Mouse (Mus musculus) midbrain, embryonic 10.5 days (tissue): ENCODE measurements around the gene Tmprss11f. TPM values are rescaled to one million over a fixed set of nuclear protein-coding genes. Genes with fewer than 3 reads are reported as not detected.

Experiments used
- DNase-seq: peaks from one replicate; pipeline ENCODE4 v3.0.0-alpha.2; 2017; ENCODE audit warnings: low spot score
- H3K27ac ChIP-seq: fragments of 300-500 bp; sonication (generic); replicated peaks from 2 replicates; pipeline ENCODE4 v1.5.1; 2016; ENCODE audit warnings: mild to moderate bottlenecking
- H3K27me3 ChIP-seq: fragments of 300-500 bp; sonication (generic); 2 replicates; pipeline ENCODE4 v1.6.1; 2016; ENCODE audit warnings: low read depth, mild to moderate bottlenecking; ENCODE audit not compliant: poor library complexity, severe bottlenecking
- H3K36me3 ChIP-seq: fragments of 300-500 bp; sonication (generic); 2 replicates; pipeline ENCODE4 v1.6.1; 2016; ENCODE audit warnings: mild to moderate bottlenecking, moderate library complexity
- H3K4me1 ChIP-seq: fragments of 300-500 bp; sonication (generic); 2 replicates; pipeline ENCODE4 v1.6.1; 2016
- H3K4me3 ChIP-seq: fragments of 300-500 bp; sonication (generic); 2 replicates; pipeline ENCODE4 v1.5.1; 2016; ENCODE audit warnings: mild to moderate bottlenecking, moderate library complexity
- H3K9me3 ChIP-seq: fragments of 300-500 bp; sonication (generic); replicated peaks from 2 replicates; pipeline ENCODE4 v1.6.1; 2016; ENCODE audit warnings: mild to moderate bottlenecking
- WGBS: fragments of 180-500 bp; shearing (Covaris S2); methylation state at CpG from one replicate; pipeline ENCODE4 v1.1.7; 2016; 5-methylcytosine and 5-hydroxymethylcytosine counted together
- polyA plus RNA-seq: library from polyadenylated mRNA; unstranded; fragments of >200 nt; fragmentation: Nextera tagmentation; extraction: Ambion mirVana; gene quantifications from 2 replicates; pipeline ENCODE4 v1.2.1, GENCODE M21; 2016

The Tmprss11f gene
- polyA plus RNA-seq, 1 experiment from 2014 or later = not detected

DNA sequence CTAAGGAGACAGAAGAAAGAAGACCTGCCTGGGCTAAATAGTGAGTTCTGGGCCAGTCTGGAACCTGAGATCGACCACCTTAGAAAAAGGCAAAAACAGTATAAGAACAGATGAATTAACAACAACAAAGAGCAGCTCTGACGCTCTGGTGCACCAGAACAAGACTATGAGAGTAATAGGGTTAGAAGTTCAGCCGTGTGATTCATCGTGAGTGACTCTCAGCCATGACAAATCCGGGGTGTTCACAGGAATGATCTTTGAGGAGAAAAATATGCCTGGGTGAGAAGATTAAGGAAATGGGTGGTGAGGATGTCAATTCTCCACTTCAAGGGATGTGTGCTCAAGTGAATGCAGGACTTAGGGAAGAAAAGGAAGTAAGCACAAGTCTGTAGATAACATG is 120.7 kb downstream of the Tmprss11f start:
- H3K36me3 ChIP-seq = no peaks in the 10 kb centered on the region
- no peaks in the 10 kb centered on the region for H3K4me1 ChIP-seq
- WGBS = 42% methylated on average over 5 of the region's 5 CpGs
- no peaks in the 10 kb centered on the region for H3K27me3 ChIP-seq
- no peaks in the 10 kb centered on the region for H3K9me3 ChIP-seq
- H3K4me3 ChIP-seq = no peak overlapping the region
- H3K27ac ChIP-seq = no peak overlapping the region
- DNase-seq = no peak

DNA sequence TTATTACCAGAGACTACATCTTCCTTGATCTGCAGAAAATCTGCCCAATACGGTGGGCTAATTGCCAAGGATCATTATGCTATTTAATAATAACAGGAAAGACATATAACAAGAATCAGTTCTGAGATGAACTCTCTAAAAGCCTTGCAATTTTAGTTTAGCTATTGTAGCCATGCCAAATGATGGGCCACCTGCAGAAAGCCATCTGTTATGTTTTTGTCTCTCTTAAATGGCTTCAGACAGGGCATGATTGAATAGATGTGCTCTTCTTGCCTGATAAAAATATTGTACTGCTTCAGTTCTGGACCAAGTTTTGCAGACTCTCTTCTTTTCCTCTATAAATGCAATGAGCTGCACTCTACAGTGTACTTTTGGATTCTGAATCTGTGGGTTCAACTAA is 138.8 kb downstream of the Tmprss11f start:
- H3K9me3 ChIP-seq = no peaks in the 10 kb centered on the region

DNA sequence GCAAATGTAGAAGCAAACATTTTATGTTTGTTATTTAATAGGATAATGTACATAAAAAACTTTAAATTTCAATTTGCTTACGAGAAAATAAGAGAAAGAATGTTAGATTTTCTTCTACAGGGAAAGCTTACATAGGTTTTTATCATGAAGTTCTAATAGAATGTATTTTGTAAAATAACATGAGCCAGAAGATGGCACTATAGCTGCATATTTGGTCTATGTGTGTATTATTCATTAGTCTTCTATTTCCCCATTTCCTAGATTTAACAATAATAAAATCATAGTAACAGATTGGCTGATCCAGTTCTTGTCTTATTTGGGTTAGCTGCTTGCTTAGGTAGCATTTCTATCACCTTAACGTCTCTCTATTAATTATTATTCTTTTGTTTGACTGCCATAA is 149.7 kb downstream of the Tmprss11f start:
- no peaks in the 10 kb centered on the region for H3K27me3 ChIP-seq
- no peak overlapping the region for H3K4me3 ChIP-seq
- no peaks in the 10 kb centered on the region for H3K4me1 ChIP-seq
- no peaks in the 10 kb centered on the region for H3K9me3 ChIP-seq
- DNase-seq = no peak
- WGBS = 78% methylated on average over 2 of the region's 2 CpGs
- H3K36me3 ChIP-seq = no peaks in the 10 kb centered on the region
- H3K27ac ChIP-seq = no peak overlapping the region

More for the DNA sequence above, 138.8 kb downstream of the Tmprss11f start:
- 82% methylated on average over 1 of the region's 1 CpGs for WGBS
- DNase-seq = no peak
- H3K27ac ChIP-seq = no peak overlapping the region
- no peaks in the 10 kb centered on the region for H3K36me3 ChIP-seq
- no peak overlapping the region for H3K4me3 ChIP-seq
- H3K4me1 ChIP-seq = no peaks in the 10 kb centered on the region
- no peaks in the 10 kb centered on the region for H3K27me3 ChIP-seq

DNA sequence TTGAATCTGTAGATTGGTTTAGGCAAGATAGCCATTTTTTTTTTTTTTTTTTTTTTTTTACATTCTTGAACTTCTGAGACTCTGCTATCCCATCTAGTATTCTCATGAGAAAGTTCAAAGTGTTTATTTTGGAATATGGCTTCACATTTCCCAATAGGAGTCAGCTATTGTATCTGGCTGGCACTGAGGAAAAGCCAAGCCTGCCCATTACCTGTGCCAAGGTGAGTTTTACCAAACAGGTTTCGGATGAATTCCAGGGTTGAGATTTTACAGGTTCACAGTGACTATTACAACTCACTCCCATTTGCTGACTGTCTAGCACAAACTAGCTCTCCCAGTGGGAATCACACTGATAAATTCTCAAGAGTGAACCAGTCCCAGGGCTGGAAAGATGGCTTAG is 150.2 kb downstream of the Tmprss11f start:
- DNase-seq = no peak
- Histone ChIP-seq H3K27ac (no peak overlapping the region), H3K9me3 (no peaks in the 10 kb centered on the region), H3K4me3 (no peak overlapping the region), H3K36me3 (no peaks in the 10 kb centered on the region), H3K27me3 (no peaks in the 10 kb centered on the region), H3K4me1 (no peaks in the 10 kb centered on the region)
- 91% methylated on average over 1 of the region's 1 CpGs for WGBS

DNA sequence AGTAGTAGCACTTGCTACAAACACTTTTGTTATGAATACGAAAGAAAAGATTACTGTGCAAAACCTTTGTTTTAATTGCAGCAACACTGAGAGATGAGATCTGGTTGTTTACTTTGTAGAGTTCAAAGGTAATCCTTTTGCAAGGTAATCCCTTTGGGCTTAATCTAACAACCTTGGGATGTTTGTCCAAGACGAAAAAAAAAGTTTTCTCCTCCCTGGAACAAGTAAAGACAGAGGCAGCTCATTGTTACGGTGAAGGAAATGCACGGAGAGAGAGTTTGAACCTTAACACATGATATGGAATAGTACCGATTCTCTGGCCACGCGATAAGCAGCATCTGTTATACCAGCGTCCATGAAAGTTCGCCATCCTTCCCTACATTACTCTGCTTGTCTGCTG is 158.4 kb downstream of the Tmprss11f start:
- DNase-seq = no peak
- Histone ChIP-seq H3K36me3 (no peaks in the 10 kb centered on the region), H3K4me1 (no peaks in the 10 kb centered on the region), H3K27ac (no peak overlapping the region), H3K4me3 (no peak overlapping the region), H3K9me3 (no peaks in the 10 kb centered on the region), H3K27me3 (no peaks in the 10 kb centered on the region)
- WGBS = 80% methylated on average over 9 of the region's 9 CpGs

Other genes with a start within 250 kb of the Tmprss11f start
- gene Tmprss11a, start 163.4 kb downstream of the Tmprss11f start, polyA plus RNA-seq = not detected in 2 replicates
- not detected in 2 replicates for gene Tmprss11g, start 113.8 kb downstream of the Tmprss11f start, polyA plus RNA-seq
- not detected in 2 replicates for gene Tmprss11b, start 43.9 kb upstream of the Tmprss11f start, polyA plus RNA-seq
- not detected in 2 replicates for gene Tmprss11e, start 113.4 kb upstream of the Tmprss11f start, polyA plus RNA-seq
- gene Ythdc1, start 171.8 kb upstream of the Tmprss11f start, polyA plus RNA-seq = 35.5 and 38.5 TPM in 2 replicates